Mouse (Mus musculus): ENCODE measurements at regions not wholly inside any gene's neighbourhood (a gene's known extent, or its start where the extent isn't known, plus 50 kb on each side); places are given as distances from the start of the nearest gene placed in this dataset.

- Histone ChIP-seq H3K4me3 (no peak overlapping the region), H3K4me1 (ENCODE audit: control insufficient read depth, insufficient read depth, low read length) (no peaks in the 10 kb centered on the region), H3K27me3 (ENCODE audit: control insufficient read depth, insufficient read depth, low read length) (no peaks in the 10 kb centered on the region), H3K36me3 (ENCODE audit: control insufficient read depth, insufficient read depth, low read length) (no peaks in the 10 kb centered on the region), H3K9ac (ENCODE audit: low read depth, low read length) (no peak overlapping the region), H3K27ac (no peak overlapping the region), H3K79me2 (replicated peaks; ENCODE audit: control insufficient read depth, insufficient read depth, low read length) (no peaks in the 10 kb centered on the region)
- WGBS: 69% methylated on average over 5 of the region's 5 CpGs
- TF ChIP-seq CTCF (IDR thresholded peaks at IDR 0.05) (no peak), EP300 (IDR thresholded peaks at IDR 0.05; ENCODE audit: insufficient read depth, low read depth, low read length) (no peak), POLR2A (IDR thresholded peaks at IDR 0.05; ENCODE audit: insufficient read depth, low read depth, low read length) (no peak)
- intact Hi-C loops (cut with DNase I): no loop called here
- DNase-seq: no peak
Measured at GRCm38 (mm10) chr13:106514510-106515169, 422.1 kb downstream of the Ipo11 start.

- 64% methylated on average over 4 of the region's 4 CpGs for WGBS
- no peak overlapping the region for H3K4me3 ChIP-seq
- no peak overlapping the region for H3K9ac ChIP-seq (ENCODE audit: low read depth, low read length)
- DNase-seq: no peak
- no peaks in the 10 kb centered on the region for H3K27me3 ChIP-seq (ENCODE audit: control insufficient read depth, insufficient read depth, low read length)
- TF ChIP-seq EP300 (IDR thresholded peaks at IDR 0.05; ENCODE audit: insufficient read depth, low read depth, low read length) (no peak), CTCF (IDR thresholded peaks at IDR 0.05) (no peak), POLR2A (IDR thresholded peaks at IDR 0.05; ENCODE audit: insufficient read depth, low read depth, low read length) (no peak)
- H3K4me1 ChIP-seq (ENCODE audit: control insufficient read depth, insufficient read depth, low read length): no peaks in the 10 kb centered on the region
- intact Hi-C loops (cut with DNase I): no loop called here
- no peaks in the 10 kb centered on the region for H3K79me2 ChIP-seq (replicated peaks; ENCODE audit: control insufficient read depth, insufficient read depth, low read length)
- no peaks in the 10 kb centered on the region for H3K36me3 ChIP-seq (ENCODE audit: control insufficient read depth, insufficient read depth, low read length)
- H3K27ac ChIP-seq: no peak overlapping the region
Measured at GRCm38 (mm10) chr13:106513669-106514068, 423.1 kb downstream of the Ipo11 start.

- Histone ChIP-seq H3K79me2 (replicated peaks; ENCODE audit: control insufficient read depth, insufficient read depth, low read length) (no peaks in the 10 kb centered on the region), H3K27me3 (ENCODE audit: control insufficient read depth, insufficient read depth, low read length) (no peaks in the 10 kb centered on the region), H3K27ac (no peak overlapping the region), H3K4me3 (no peak overlapping the region), H3K9ac (ENCODE audit: low read depth, low read length) (no peak overlapping the region), H3K4me1 (ENCODE audit: control insufficient read depth, insufficient read depth, low read length) (no peaks in the 10 kb centered on the region), H3K36me3 (ENCODE audit: control insufficient read depth, insufficient read depth, low read length) (no peaks in the 10 kb centered on the region)
- 77% methylated on average over 6 of the region's 6 CpGs for WGBS
- no peak for TF ChIP-seq POLR2A (IDR thresholded peaks at IDR 0.05; ENCODE audit: insufficient read depth, low read depth, low read length)
- DNase-seq: no peak
- intact Hi-C loops (cut with DNase I): no loop called here
Measured at GRCm38 (mm10) chr13:106510435-106510834, 426.3 kb downstream of the Ipo11 start.

GRCm38 (mm10) chr13:106501273-106501672, 435.5 kb downstream of the Ipo11 start:
- no peaks in the 10 kb centered on the region for H3K27me3 ChIP-seq (ENCODE audit: control insufficient read depth, insufficient read depth, low read length)
- H3K4me1 ChIP-seq (ENCODE audit: control insufficient read depth, insufficient read depth, low read length): no peaks in the 10 kb centered on the region
- TF ChIP-seq EP300 (IDR thresholded peaks at IDR 0.05; ENCODE audit: insufficient read depth, low read depth, low read length): no peak
- no peak for TF ChIP-seq CTCF (IDR thresholded peaks at IDR 0.05)
- TF ChIP-seq POLR2A (IDR thresholded peaks at IDR 0.05; ENCODE audit: insufficient read depth, low read depth, low read length): no peak
- no peaks in the 10 kb centered on the region for H3K36me3 ChIP-seq (ENCODE audit: control insufficient read depth, insufficient read depth, low read length)
- H3K27ac ChIP-seq: no peak overlapping the region
- WGBS: 68% methylated on average over 6 of the region's 6 CpGs
- H3K79me2 ChIP-seq (replicated peaks; ENCODE audit: control insufficient read depth, insufficient read depth, low read length): no peaks in the 10 kb centered on the region
- intact Hi-C loops (cut with DNase I): no loop called here
- no peak overlapping the region for H3K9ac ChIP-seq (ENCODE audit: low read depth, low read length)
- no peak overlapping the region for H3K4me3 ChIP-seq
- DNase-seq: no peak

- Histone ChIP-seq H3K4me3 (no peak overlapping the region), H3K79me2 (replicated peaks; ENCODE audit: control insufficient read depth, insufficient read depth, low read length) (no peaks in the 10 kb centered on the region), H3K36me3 (ENCODE audit: control insufficient read depth, insufficient read depth, low read length) (no peaks in the 10 kb centered on the region), H3K9ac (ENCODE audit: low read depth, low read length) (no peak overlapping the region), H3K27me3 (ENCODE audit: control insufficient read depth, insufficient read depth, low read length) (no peaks in the 10 kb centered on the region), H3K4me1 (ENCODE audit: control insufficient read depth, insufficient read depth, low read length) (no peaks in the 10 kb centered on the region), H3K27ac (no peak overlapping the region)
- intact Hi-C loops (cut with DNase I): no loop called here
- WGBS: 53% methylated on average over 4 of the region's 4 CpGs
- TF ChIP-seq EP300 (IDR thresholded peaks at IDR 0.05; ENCODE audit: insufficient read depth, low read depth, low read length) (no peak), POLR2A (IDR thresholded peaks at IDR 0.05; ENCODE audit: insufficient read depth, low read depth, low read length) (no peak), CTCF (IDR thresholded peaks at IDR 0.05) (no peak)
- no peak for DNase-seq
Measured at GRCm38 (mm10) chr13:106471264-106471663, 465.5 kb downstream of the Ipo11 start.

GRCm38 (mm10) chr13:106454366-106454927, 482.3 kb downstream of the Ipo11 start:
- TF ChIP-seq EP300 (IDR thresholded peaks at IDR 0.05; ENCODE audit: insufficient read depth, low read depth, low read length) (no peak), POLR2A (IDR thresholded peaks at IDR 0.05; ENCODE audit: insufficient read depth, low read depth, low read length) (no peak), CTCF (IDR thresholded peaks at IDR 0.05) (no peak)
- intact Hi-C loops (cut with DNase I): no loop called here
- H3K9ac ChIP-seq (ENCODE audit: low read depth, low read length): no peak overlapping the region
- H3K79me2 ChIP-seq (replicated peaks; ENCODE audit: control insufficient read depth, insufficient read depth, low read length): no peaks in the 10 kb centered on the region
- no peak for DNase-seq
- WGBS: 82% methylated on average over 6 of the region's 6 CpGs
- H3K4me1 ChIP-seq (ENCODE audit: control insufficient read depth, insufficient read depth, low read length): no peaks in the 10 kb centered on the region
- no peak overlapping the region for H3K27ac ChIP-seq
- no peaks in the 10 kb centered on the region for H3K27me3 ChIP-seq (ENCODE audit: control insufficient read depth, insufficient read depth, low read length)
- no peak overlapping the region for H3K4me3 ChIP-seq
- no peaks in the 10 kb centered on the region for H3K36me3 ChIP-seq (ENCODE audit: control insufficient read depth, insufficient read depth, low read length)

Measured in heart, adult 2 months (tissue).